In the genomic region with DNA sequence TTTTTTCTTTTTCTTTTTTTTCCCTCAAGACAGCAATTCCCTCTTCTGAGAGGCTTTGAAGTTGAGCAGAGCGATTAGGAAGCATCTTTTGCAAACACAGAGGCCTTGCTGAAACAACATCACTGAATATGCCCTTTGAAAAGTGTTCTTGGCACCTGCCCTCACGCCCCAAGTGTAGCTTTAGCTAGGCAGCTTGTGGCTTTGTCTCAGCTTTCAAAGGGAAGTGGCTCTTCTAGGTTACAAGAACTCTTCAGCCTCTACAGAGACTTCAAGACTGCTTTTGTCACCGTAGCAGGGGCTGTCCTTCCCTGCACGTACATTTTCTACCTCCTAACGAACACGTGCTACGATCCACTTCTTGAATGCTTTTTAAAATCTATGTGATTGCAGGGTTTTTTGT, we compare ENCODE assay signal across 8 mouse cellular contexts. TPM values are rescaled to one million over a fixed set of nuclear protein-coding genes. Genes with fewer than 3 reads are reported as not detected.
DNase-seq lines count a peak whose midpoint lies in the region; ATAC-seq and TF ChIP-seq lines count a peak whose summit lies in the region.

No protein-coding gene starts in this region.

- TF ChIP-seq POLR2A in spleen, adult 2 months (IDR thresholded peaks at IDR 0.05; ENCODE audit: low read depth, low read length): no peak

- no peak overlapping the region for H3K9ac ChIP-seq in forebrain, embryonic 13.5 days

- no peak for DNase-seq in gastrocnemius, adult 2 months
- no peak for DNase-seq in gastrocnemius, adult 8-10 months (ENCODE audit: low spot score in 2 of 2)
- peak in 1 of 2 experiments; percentile 43 for DNase-seq in spleen, adult 2 months (ENCODE audit: low read depth in 1 of 2, low spot score in 2 of 2)
- no peak for DNase-seq in spleen, adult 12 weeks (ENCODE audit: low spot score)
- DNase-seq in lung, postnatal 14 days: peak; percentile 50
- peak; percentile 72 for DNase-seq in thymus, postnatal 25 days
- DNase-seq in adipocyte (ENCODE audit: low spot score): no peak

- intact Hi-C loops in gastrocnemius, adult 2 months (cut with DNase I): loop anchor here (5.0 kb wide), 1 partner anchor 83 kb away; no protein-coding TSS in a partner anchor

- no peak overlapping the region for H3K4me2 ChIP-seq in forebrain, embryonic 13.5 days

- no peaks in the 10 kb centered on the region for H3K9me3 ChIP-seq in forebrain, embryonic 13.5 days (replicated peaks)

- H3K4me3 ChIP-seq in gastrocnemius, adult 2 months: no peak overlapping the region; the same call in 1 of the 2 replicates
- H3K4me3 ChIP-seq in spleen, adult 2 months (ENCODE audit: extremely low read depth, insufficient read depth, insufficient read length): no peak overlapping the region
- no peak overlapping the region for H3K4me3 ChIP-seq in forebrain, embryonic 13.5 days

- no peaks in the 10 kb centered on the region for H3K36me3 ChIP-seq in spleen, adult 2 months (ENCODE audit: control insufficient read depth, insufficient read depth, low read length)
- no peaks in the 10 kb centered on the region for H3K36me3 ChIP-seq in forebrain, embryonic 13.5 days (ENCODE audit: poor library complexity, severe bottlenecking)

- no peak for ATAC-seq in forebrain, embryonic 13.5 days

- H3K27me3 ChIP-seq in spleen, adult 2 months (ENCODE audit: control insufficient read depth, insufficient read depth, low read length): no peaks in the 10 kb centered on the region
- no peaks in the 10 kb centered on the region for H3K27me3 ChIP-seq in forebrain, embryonic 13.5 days

- peaks cover 11% of the 10 kb centered on the region for H3K4me1 ChIP-seq in spleen, adult 2 months (ENCODE audit: control insufficient read depth, insufficient read depth, insufficient read length)
- H3K4me1 ChIP-seq in forebrain, embryonic 13.5 days: peaks cover 17% of the 10 kb centered on the region

- no peak for TF ChIP-seq CTCF in gastrocnemius, adult 2 months (IDR thresholded peaks at IDR 0.05)
- TF ChIP-seq CTCF in spleen, adult 2 months (IDR thresholded peaks at IDR 0.05; ENCODE audit: extremely low read depth, insufficient read depth, insufficient read length, insufficient replicate concordance): no peak

- peak overlapping the region; percentile 100 for H3K27ac ChIP-seq in gastrocnemius, adult 2 months
- peak overlapping the region; percentile 79 for H3K27ac ChIP-seq in spleen, adult 2 months (ENCODE audit: insufficient read depth, low read length)
- H3K27ac ChIP-seq in forebrain, embryonic 13.5 days: no peak overlapping the region; the same call in 1 of the 2 replicates

- 29% methylated on average over 7 of the region's 7 CpGs for WGBS in spleen, adult 2 months
- 26% methylated on average over 7 of the region's 7 CpGs for WGBS in forebrain, embryonic 13.5 days

RNA-seq across cellular contexts. Expression of a gene that starts 4.0 kb away (rescaled TPM):
- total RNA-seq in gastrocnemius, adult 2 months (2021): 100 to 1,000 TPM; 255 to 336 TPM
- total RNA-seq in gastrocnemius, adult 8-10 months (2022): 100 to 1,000 TPM; 232 to 300 (median 269) TPM
- 567 and 602 TPM in 2 replicates for polyA plus RNA-seq in spleen, adult 2 months (2012; rRNA removed)
- 450 and 508 TPM in 2 replicates for polyA plus RNA-seq in forebrain, embryonic 13.5 days (2015; fragmentation: Nextera tagmentation; extraction: Ambion mirVana)

Comparison
In these comparisons a context has a peak if more than half of its experiments do, and no peak if none do; other contexts are left out.
1. DNase-seq: peak in lung, postnatal 14 days (single experiment) and thymus, postnatal 25 days (single experiment); none in gastrocnemius, adult 2 months (single experiment), gastrocnemius, adult 8-10 months (0 of 2), spleen, adult 12 weeks (single experiment) and adipocyte (single experiment).